In genomic region chr6:129423734-129424072, GRCm38 (mm10) we compare ENCODE assay signal across 9 mouse cellular contexts. TPM values are rescaled to one million over a fixed set of nuclear protein-coding genes. Genes with fewer than 3 reads are reported as not detected.
A peak's percentile ranks its signal among the peaks of the same experiment; 100 is the strongest.
DNase-seq lines count a peak whose midpoint lies in the region; ATAC-seq and TF ChIP-seq lines count a peak whose summit lies in the region.
"Had no signal": no experiment of that assay in that cellular context is flagged by ENCODE, and none has a peak within 500 bp of the region (broad histone marks: within the 10 kb centered on the region; RNA-seq: fewer than 3 reads in every experiment).

No protein-coding gene starts in this region.

- H3K4me1 ChIP-seq in brown adipose tissue, adult 24 weeks (ENCODE audit: control insufficient read depth, insufficient read depth, insufficient read length, low read length): peaks cover 16% of the 10 kb centered on the region
- H3K4me1 ChIP-seq in forebrain, embryonic 10.5 days: no peaks in the 10 kb centered on the region
- peaks cover 8% of the 10 kb centered on the region for H3K4me1 ChIP-seq in heart, postnatal 0 days (ENCODE audit: control insufficient read depth, insufficient read depth)
- peaks cover 0 to 11% of the 10 kb centered on the region in 2 experiments; a peak in 3 of 4 replicates for H3K4me1 ChIP-seq in liver, embryonic 14.5 days (replicated peaks; ENCODE audit: control insufficient read depth in 2 of 2, insufficient read depth in 2 of 2, low read length in 1 of 2)
- peaks cover 12% of the 10 kb centered on the region; the same call in 1 of the 2 replicates for H3K4me1 ChIP-seq in neural tube, embryonic 13.5 days (replicated peaks)
- no peaks in the 10 kb centered on the region for H3K4me1 ChIP-seq in testis, adult 2 months (ENCODE audit: control insufficient read depth, insufficient read depth, low read length)

- no peaks in the 10 kb centered on the region for H3K36me3 ChIP-seq in forebrain, embryonic 10.5 days (replicated peaks)
- no peaks in the 10 kb centered on the region for H3K36me3 ChIP-seq in heart, postnatal 0 days (replicated peaks; ENCODE audit: control insufficient read depth, insufficient read depth, low read length)
- H3K36me3 ChIP-seq in liver, embryonic 14.5 days (replicated peaks; ENCODE audit: control insufficient read depth, insufficient read depth, low read depth): no peaks in the 10 kb centered on the region
- H3K36me3 ChIP-seq in neural tube, embryonic 13.5 days: no peaks in the 10 kb centered on the region
- no peaks in the 10 kb centered on the region for H3K36me3 ChIP-seq in testis, adult 2 months (ENCODE audit: control insufficient read depth, insufficient read depth, low read length)

- H3K27me3 ChIP-seq in forebrain, embryonic 10.5 days (ENCODE audit: poor library complexity, severe bottlenecking): no peaks in the 10 kb centered on the region
- H3K27me3 ChIP-seq in heart, postnatal 0 days (ENCODE audit: control insufficient read depth, insufficient read depth, low read length): no peaks in the 10 kb centered on the region
- H3K27me3 ChIP-seq in liver, embryonic 14.5 days (ENCODE audit: control insufficient read depth, insufficient read depth, low read length): no peaks in the 10 kb centered on the region
- H3K27me3 ChIP-seq in neural tube, embryonic 13.5 days: no peaks in the 10 kb centered on the region
- H3K27me3 ChIP-seq in testis, adult 2 months (ENCODE audit: control insufficient read depth, insufficient read depth, low read length): no peaks in the 10 kb centered on the region

- TF ChIP-seq EP300 in heart, postnatal 0 days (IDR thresholded peaks at IDR 0.05; ENCODE audit: low read depth): no peak
- no peak for TF ChIP-seq EP300 in liver, embryonic 14.5 days (IDR thresholded peaks at IDR 0.05; ENCODE audit: low read depth)

- H3K4me2 ChIP-seq in heart, postnatal 0 days (ENCODE audit: low read depth, low read length): peak overlapping the region; percentile 13; the same call in 1 of the 2 replicates
- no peak overlapping the region for H3K4me2 ChIP-seq in liver, embryonic 14.5 days (ENCODE audit: low read depth)
- H3K4me2 ChIP-seq in neural tube, embryonic 13.5 days: 0 out of 2 replicates have a peak overlapping the region, but pooled peaks have one; percentile 19

- H3K27ac ChIP-seq in brown adipose tissue, adult 24 weeks (replicated peaks; ENCODE audit: low read depth, low read length): 0 out of 2 replicates have a peak overlapping the region, but pooled peaks have one; percentile 55
- no peak overlapping the region for H3K27ac ChIP-seq in forebrain, embryonic 10.5 days
- peak overlapping the region; percentile 43 for H3K27ac ChIP-seq in heart, postnatal 0 days (ENCODE audit: low read depth)
- H3K27ac ChIP-seq in liver, embryonic 14.5 days: no peak overlapping the region
- peak overlapping the region; percentile 69; the same call in 1 of the 2 replicates for H3K27ac ChIP-seq in neural tube, embryonic 13.5 days (replicated peaks)
- H3K27ac ChIP-seq in testis, adult 2 months (ENCODE audit: control insufficient read depth, insufficient read depth, low read depth, low read length): no peak overlapping the region

- no peak overlapping the region for H3K9ac ChIP-seq in heart, postnatal 0 days (replicated peaks; ENCODE audit: low read depth, low read length)
- no peak overlapping the region for H3K9ac ChIP-seq in liver, embryonic 14.5 days (replicated peaks)
- no peak overlapping the region for H3K9ac ChIP-seq in neural tube, embryonic 13.5 days

- no peak for TF ChIP-seq POLR2A in testis, adult 2 months (IDR thresholded peaks at IDR 0.05; ENCODE audit: control insufficient read depth, low read depth, low read length)

- peak; percentile 77 for ATAC-seq in heart, postnatal 0 days (ENCODE audit: insufficient read depth, low read depth)
- ATAC-seq in liver, embryonic 14.5 days (ENCODE audit: insufficient read depth): peak; percentile 78
- ATAC-seq in neural tube, embryonic 13.5 days (ENCODE audit: low read depth): peak; percentile 83

- H3K4me3 ChIP-seq in brown adipose tissue, adult 24 weeks (ENCODE audit: insufficient read depth, low read depth, low read length): no peak overlapping the region
- H3K4me3 ChIP-seq in forebrain, embryonic 10.5 days: no peak overlapping the region
- no peak overlapping the region for H3K4me3 ChIP-seq in heart, postnatal 0 days (ENCODE audit: low read depth, low read length)
- no peak overlapping the region for H3K4me3 ChIP-seq in liver, embryonic 14.5 days (ENCODE audit: insufficient read depth in 1 of 2, low read depth in 2 of 2, low read length in 2 of 2)
- no peak overlapping the region for H3K4me3 ChIP-seq in neural tube, embryonic 13.5 days
- H3K4me3 ChIP-seq in testis, adult 2 months (ENCODE audit: control insufficient read depth, low read depth, low read length): no peak overlapping the region
- H3K4me3 ChIP-seq: erythroblast, embryonic 14.5 days had no signal

- DNase-seq in CD4-positive, CD25-positive, alpha-beta regulatory T cell, adult 2 months (ENCODE audit: low read depth, low spot score): peak; percentile 67
- peak; percentile 69 for DNase-seq in forebrain, embryonic 10.5 days (ENCODE audit: extremely low spot score, low spot score)
- peak; percentile 69 for DNase-seq in heart, postnatal 0 days (ENCODE audit: low spot score)
- peak; percentile 78 to 82 for DNase-seq in kidney, postnatal 36 days
- peak; percentile 15 to 48 (median 31) for DNase-seq in liver, embryonic 14.5 days (ENCODE audit: low read depth in 3 of 3, low spot score in 3 of 3)

- peak; percentile 95 for TF ChIP-seq CTCF in heart, postnatal 0 days (IDR thresholded peaks at IDR 0.05; ENCODE audit: low read depth)
- TF ChIP-seq CTCF in liver, embryonic 14.5 days (IDR thresholded peaks at IDR 0.05; ENCODE audit: low read depth): peak; percentile 89
- peak; percentile 83; the same call in 1 of the 2 replicates for TF ChIP-seq CTCF in testis, adult 2 months (IDR thresholded peaks at IDR 0.05; ENCODE audit: control insufficient read depth, insufficient read depth, insufficient replicate concordance, low read depth, low read length)

- H3K9me3 ChIP-seq in forebrain, embryonic 10.5 days: no peaks in the 10 kb centered on the region
- H3K9me3 ChIP-seq in heart, postnatal 0 days (replicated peaks; ENCODE audit: control insufficient read depth, low read length): no peaks in the 10 kb centered on the region
- no peaks in the 10 kb centered on the region for H3K9me3 ChIP-seq in liver, embryonic 14.5 days (ENCODE audit: control insufficient read depth, low read length)
- no peaks in the 10 kb centered on the region for H3K9me3 ChIP-seq in neural tube, embryonic 13.5 days

- 14% methylated on average over 1 of the region's 1 CpGs for WGBS in forebrain, embryonic 10.5 days
- 0% methylated on average over 1 of the region's 1 CpGs for WGBS in heart, postnatal 0 days
- WGBS in liver, embryonic 14.5 days (ENCODE audit: insufficient replicate concordance): 4% methylated on average over 1 of the region's 1 CpGs
- WGBS in neural tube, embryonic 13.5 days: 17% methylated on average over 1 of the region's 1 CpGs

RNA-seq across cellular contexts. Expression of gene Clec9a, which starts 15.0 kb away (rescaled TPM):
- polyA plus RNA-seq in brown adipose tissue, adult 24 weeks (2012; ENCODE audit: insufficient read depth, insufficient read length, missing spikeins): 0.63 TPM in 1 of 2 replicates, not detected in the other
- 0.36 TPM in 2 replicates for polyA plus RNA-seq in forebrain, embryonic 10.5 days (2016; fragmentation: Nextera tagmentation; extraction: Ambion mirVana)
- total RNA-seq in heart, postnatal 0 days (2014; rRNA removed; ENCODE audit: low replicate concordance): not detected in 2 replicates
- polyA plus RNA-seq in heart, postnatal 0 days (2015; fragmentation: Nextera tagmentation; extraction: Ambion mirVana): 0.22 and 0.23 TPM in 2 replicates
- polyA plus RNA-seq in liver, embryonic 14.5 days (2012; rRNA removed): 0.79 and 1.0 TPM in 2 replicates
- polyA plus RNA-seq in liver, embryonic 14.5 days (2014; fragmentation: Nextera tagmentation; extraction: Ambion mirVana): 0.25 and 0.97 TPM in 2 replicates
- polyA plus RNA-seq in neural tube, embryonic 13.5 days (2015; fragmentation: Nextera tagmentation; extraction: Ambion mirVana): 0.25 and 0.26 TPM in 2 replicates
- 0.06 TPM in 1 of 2 replicates, not detected in the other for polyA plus RNA-seq in testis, adult 2 months (2012; rRNA removed)
- polyA plus RNA-seq: erythroblast, embryonic 14.5 days had no signal

RNA-seq across cellular contexts. Expression of gene Clec1b, which starts 26.6 kb away (rescaled TPM):
- polyA plus RNA-seq in brown adipose tissue, adult 24 weeks (2012; ENCODE audit: insufficient read depth, insufficient read length, missing spikeins): not detected in 2 replicates
- polyA plus RNA-seq in forebrain, embryonic 10.5 days (2016; fragmentation: Nextera tagmentation; extraction: Ambion mirVana): 16.4 and 19.8 TPM in 2 replicates
- total RNA-seq in heart, postnatal 0 days (2014; rRNA removed; ENCODE audit: low replicate concordance): 0.15 TPM in 1 of 2 replicates, not detected in the other
- polyA plus RNA-seq in heart, postnatal 0 days (2015; fragmentation: Nextera tagmentation; extraction: Ambion mirVana): 2.5 and 2.7 TPM in 2 replicates
- polyA plus RNA-seq in liver, embryonic 14.5 days (2012; rRNA removed): 6.8 and 12.5 TPM in 2 replicates
- polyA plus RNA-seq in liver, embryonic 14.5 days (2014; fragmentation: Nextera tagmentation; extraction: Ambion mirVana): 23.3 and 29.5 TPM in 2 replicates
- polyA plus RNA-seq in neural tube, embryonic 13.5 days (2015; fragmentation: Nextera tagmentation; extraction: Ambion mirVana): 2.0 and 3.0 TPM in 2 replicates
- 0.04 TPM in 1 of 2 replicates, not detected in the other for polyA plus RNA-seq in testis, adult 2 months (2012; rRNA removed)
- polyA plus RNA-seq: erythroblast, embryonic 14.5 days had no signal

RNA-seq across cellular contexts. Expression of gene Clec1a, which starts 28.1 kb away (rescaled TPM):
- 2.1 and 2.5 TPM in 2 replicates for polyA plus RNA-seq in brown adipose tissue, adult 24 weeks (2012; ENCODE audit: insufficient read depth, insufficient read length, missing spikeins)
- 0.36 and 0.66 TPM in 2 replicates for polyA plus RNA-seq in forebrain, embryonic 10.5 days (2016; fragmentation: Nextera tagmentation; extraction: Ambion mirVana)
- 8.9 and 23.3 TPM in 2 replicates for total RNA-seq in heart, postnatal 0 days (2014; rRNA removed; ENCODE audit: low replicate concordance)
- 9.1 and 10.5 TPM in 2 replicates for polyA plus RNA-seq in heart, postnatal 0 days (2015; fragmentation: Nextera tagmentation; extraction: Ambion mirVana)
- polyA plus RNA-seq in liver, embryonic 14.5 days (2012; rRNA removed): 0.03 and 0.04 TPM in 2 replicates
- 0.23 and 0.28 TPM in 2 replicates for polyA plus RNA-seq in liver, embryonic 14.5 days (2014; fragmentation: Nextera tagmentation; extraction: Ambion mirVana)
- 1.4 and 3.0 TPM in 2 replicates for polyA plus RNA-seq in neural tube, embryonic 13.5 days (2015; fragmentation: Nextera tagmentation; extraction: Ambion mirVana)
- 0.02 TPM in 1 of 2 replicates, not detected in the other for polyA plus RNA-seq in testis, adult 2 months (2012; rRNA removed)
- polyA plus RNA-seq: erythroblast, embryonic 14.5 days had no signal

RNA-seq across cellular contexts. Expression of gene Clec12b, which starts 38.0 kb away (rescaled TPM):
- not detected in 2 replicates for polyA plus RNA-seq in brown adipose tissue, adult 24 weeks (2012; ENCODE audit: insufficient read depth, insufficient read length, missing spikeins)
- not detected in 2 replicates for polyA plus RNA-seq in forebrain, embryonic 10.5 days (2016; fragmentation: Nextera tagmentation; extraction: Ambion mirVana)
- not detected in 2 replicates for total RNA-seq in heart, postnatal 0 days (2014; rRNA removed; ENCODE audit: low replicate concordance)
- 0.11 and 0.16 TPM in 2 replicates for polyA plus RNA-seq in heart, postnatal 0 days (2015; fragmentation: Nextera tagmentation; extraction: Ambion mirVana)
- polyA plus RNA-seq in liver, embryonic 14.5 days (2012; rRNA removed): 0.02 and 0.03 TPM in 2 replicates
- polyA plus RNA-seq in liver, embryonic 14.5 days (2014; fragmentation: Nextera tagmentation; extraction: Ambion mirVana): not detected in 2 replicates
- not detected in 2 replicates for polyA plus RNA-seq in neural tube, embryonic 13.5 days (2015; fragmentation: Nextera tagmentation; extraction: Ambion mirVana)
- 3.6 and 7.1 TPM in 2 replicates for polyA plus RNA-seq in testis, adult 2 months (2012; rRNA removed)
- polyA plus RNA-seq: erythroblast, embryonic 14.5 days had no signal

Comparison
In these comparisons a context has a peak if more than half of its experiments do, and no peak if none do; other contexts are left out.
1. H3K27ac ChIP-seq: peak in brown adipose tissue, adult 24 weeks (single experiment), heart, postnatal 0 days (single experiment) and neural tube, embryonic 13.5 days (single experiment); none in forebrain, embryonic 10.5 days (single experiment), liver, embryonic 14.5 days (single experiment) and testis, adult 2 months (single experiment).
2. Peak in every context shown above with its lines, with median percentiles within 50 percentile points of each other: DNase-seq, ATAC-seq and CTCF ChIP-seq.